Mouse (Mus musculus): Measurements from ENCODE around the gene Dad1.

GRCm38 (mm10) chr14:54270413-54270812 lies 16.5 kb upstream of the Dad1 start:
- TF ChIP-seq POLR2A (IDR thresholded peaks at IDR 0.05; ENCODE audit: low read depth, low read length) (no peak), CTCF (IDR thresholded peaks at IDR 0.05; ENCODE audit: borderline replicate concordance, insufficient read depth, low read length) (no peak)

Measured in embryonic fibroblast, embryonic 13.5 days (primary cell).